Mouse (Mus musculus): ENCODE measurements around the gene Asic2.

DNA sequence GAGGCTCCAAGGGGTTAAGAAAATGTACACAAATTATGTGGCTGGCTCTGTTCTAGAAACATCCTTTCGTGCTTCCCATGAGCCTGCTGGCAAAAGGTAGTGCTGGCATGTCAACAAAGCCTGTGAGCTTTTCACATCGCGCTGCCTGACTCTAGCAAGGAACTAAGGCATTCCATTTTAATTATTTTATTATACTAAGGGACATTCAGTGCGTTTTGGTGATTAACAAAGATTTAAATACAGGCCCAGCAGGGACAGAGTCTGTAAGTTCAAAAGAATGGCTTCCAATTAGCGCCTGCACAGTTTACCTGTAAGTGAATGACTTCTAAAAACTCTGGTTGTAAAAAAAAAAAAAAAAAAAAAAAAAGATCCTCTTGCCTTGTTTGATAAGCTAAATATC is 375.5 kb downstream of the Asic2 start:
- TF ChIP-seq CTCF (IDR thresholded peaks at IDR 0.05 in 2 of 3, conservative IDR thresholded peaks at IDR 0.05 in 1 of 3; ENCODE audit: control insufficient read depth in 1 of 3, insufficient read depth in 1 of 3, low read depth in 2 of 3, low read length in 3 of 3, poor library complexity in 1 of 3, severe bottlenecking in 1 of 3) = no peak
- no peak for TF ChIP-seq POLR2A (IDR thresholded peaks at IDR 0.05; ENCODE audit: control insufficient read depth in 1 of 2, insufficient read depth in 1 of 2, low read depth in 1 of 2, low read length in 2 of 2, poor library complexity in 1 of 2)
- TF ChIP-seq MEF2A (IDR thresholded peaks at IDR 0.05; ENCODE audit: extremely low read depth, insufficient replicate concordance, low read depth, low read length, poor library complexity, severe bottlenecking) = no peak
- TF ChIP-seq ZNF384 (IDR thresholded peaks at IDR 0.05; ENCODE audit: low read depth, low read length) = no peak
